Mouse (Mus musculus): ENCODE measurements at regions not wholly inside any gene's neighbourhood (a gene's known extent, or its start where the extent isn't known, plus 50 kb on each side); places are given as distances from the start of the nearest gene placed in this dataset.
A peak's percentile ranks its signal among the peaks of the same experiment; 100 is the strongest.
"Not testable (repeated sequence)": the region's sequence is repeated elsewhere in the genome, so short reads cannot be mapped to it uniquely, and the experiment has no call there.

DNA sequence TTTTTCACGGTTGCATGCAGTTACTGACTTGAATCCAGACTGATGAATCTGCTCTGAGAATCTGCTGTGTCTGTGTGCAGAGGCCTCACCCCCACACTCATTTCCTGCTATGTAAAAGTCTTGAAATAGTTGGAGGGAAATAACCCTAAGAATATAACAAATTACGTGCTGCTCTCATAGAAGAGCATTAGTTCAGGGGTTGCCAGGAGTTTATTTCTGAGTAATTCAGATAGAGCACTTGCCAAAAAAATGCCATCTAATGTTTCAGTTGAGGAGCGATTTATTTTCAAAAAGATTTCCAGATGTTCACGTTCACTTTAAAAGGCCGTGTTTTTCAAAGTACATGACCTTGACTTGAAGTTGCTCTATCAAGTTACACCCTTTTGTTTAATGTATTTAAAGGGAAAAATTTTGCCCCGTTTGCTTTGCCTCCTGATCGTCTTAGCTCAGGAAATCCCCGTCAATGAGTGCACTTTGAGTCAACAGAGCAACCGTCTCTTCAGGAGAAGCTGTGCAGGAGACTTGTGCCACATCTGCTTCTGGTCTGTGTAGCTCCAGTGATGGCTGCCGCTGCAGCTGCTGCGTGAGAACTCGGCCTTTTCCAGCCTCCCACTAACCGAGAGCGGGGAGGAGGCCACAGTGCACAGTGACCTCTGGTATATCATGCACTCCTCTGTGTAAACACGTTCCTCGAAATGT is 50.9 kb upstream of the Sec61g start:
- no peak for DNase-seq

- no peak for DNase-seq
These were observed 53.4 kb upstream of the Sec61g start for GRCm38 (mm10) chr11:16561727-16562126.

DNA sequence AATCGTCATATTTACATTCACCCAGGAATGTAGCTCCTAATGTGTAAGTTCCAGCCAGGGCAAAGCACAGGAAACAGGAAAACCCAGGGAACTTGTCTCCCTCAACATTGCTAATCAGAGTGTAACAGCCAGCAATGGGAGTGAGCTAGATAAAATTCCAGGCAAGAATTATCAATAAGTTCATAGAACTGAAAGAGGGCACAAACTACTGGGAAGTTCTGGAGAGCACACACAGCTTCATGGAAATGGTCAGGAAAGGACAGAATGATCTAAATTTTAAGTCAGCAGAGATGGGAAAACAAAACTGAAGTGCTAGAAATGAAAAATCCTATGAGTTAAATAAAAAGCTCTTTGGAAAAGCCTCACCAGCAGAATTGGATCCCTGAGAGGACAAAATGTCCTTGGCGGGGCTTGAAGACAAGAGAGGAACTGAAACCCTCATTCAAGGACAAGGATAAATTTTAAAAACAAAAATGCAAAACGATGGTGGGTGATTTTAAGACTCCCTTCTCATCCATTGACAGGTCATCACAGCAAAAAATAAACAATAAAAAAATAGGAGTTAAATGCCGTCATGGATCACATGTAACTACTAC is 80.9 kb upstream of the Sec61g start:
- no peak for DNase-seq

- no peak for DNase-seq
These were observed 82.3 kb upstream of the Sec61g start for GRCm38 (mm10) chr11:16590541-16590940.

DNA sequence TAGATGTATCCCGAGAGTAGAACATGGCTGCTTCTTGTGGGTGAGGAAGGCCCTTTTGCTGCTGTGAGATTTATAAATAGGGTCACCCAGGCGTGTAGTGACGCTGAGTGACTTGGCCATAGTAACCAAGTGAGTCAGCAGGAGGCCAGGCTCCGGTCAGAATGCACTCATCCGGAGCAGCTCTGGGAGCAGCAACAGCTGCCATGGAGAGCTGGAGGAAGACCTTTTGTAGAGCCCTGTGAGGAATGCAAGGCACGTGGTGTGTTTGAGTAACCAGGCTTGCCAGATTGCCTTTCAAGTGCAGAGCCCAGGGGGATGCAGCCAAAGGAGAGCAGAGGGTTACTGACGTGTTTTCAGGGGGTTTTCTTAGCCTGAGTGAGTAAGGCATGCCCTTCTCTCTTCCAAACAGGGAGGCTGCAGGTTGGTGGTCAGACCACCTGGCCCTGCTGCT is 83.2 kb upstream of the Sec61g start:
- peak; percentile 25 to 50 for DNase-seq

GRCm38 (mm10) chr11:16592006-16592405 is 83.7 kb upstream of the Sec61g start:
- DNase-seq = no peak

- DNase-seq = no peak
These were observed 84.5 kb upstream of the Sec61g start for GRCm38 (mm10) chr11:16592766-16593165.

DNA sequence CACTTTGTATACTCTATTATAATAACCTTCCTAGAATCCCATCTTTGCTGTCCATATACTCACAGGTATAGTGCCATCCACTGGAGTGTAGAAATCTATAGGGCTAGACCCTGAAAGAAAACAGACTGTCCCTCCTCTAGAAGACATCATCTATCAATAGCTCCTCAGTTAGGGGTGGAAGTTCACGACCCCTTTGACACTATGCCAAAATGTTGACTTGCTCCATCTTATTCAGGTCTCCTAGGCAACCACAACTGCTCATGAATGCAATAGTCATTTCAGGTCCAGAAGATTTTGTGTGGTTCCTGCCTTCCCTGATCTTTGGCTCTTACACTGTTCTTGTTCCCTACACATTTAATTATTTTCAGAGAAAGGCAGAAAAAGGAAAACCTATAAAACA is 86.5 kb upstream of the Sec61g start:
- no peak for DNase-seq

GRCm38 (mm10) chr11:16597038-16597830 is 89.0 kb upstream of the Sec61g start:
- no peak for DNase-seq

DNA sequence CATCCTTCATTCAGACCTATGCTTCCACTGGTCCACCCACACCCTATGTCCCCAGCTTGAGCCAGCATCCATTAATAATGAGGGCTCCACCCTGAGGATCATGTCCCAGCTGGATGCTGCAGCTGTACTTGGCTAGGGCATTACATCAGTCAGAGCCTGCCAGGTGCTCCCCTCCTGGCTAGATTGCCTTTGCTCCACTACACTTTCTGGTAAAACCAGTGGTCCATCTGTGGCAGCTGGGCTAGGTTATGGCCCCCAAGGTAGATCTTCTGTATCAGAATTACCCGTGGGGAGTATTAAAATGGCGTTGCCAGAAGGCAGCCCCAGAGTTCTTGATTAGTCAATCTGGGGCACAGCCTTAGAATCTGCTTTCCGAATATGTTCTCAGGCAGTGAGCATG is 94.7 kb upstream of the Sec61g start:
- DNase-seq = no peak

GRCm38 (mm10) chr11:16606435-16607214 is 98.3 kb upstream of the Sec61g start:
- no peak for DNase-seq

DNA sequence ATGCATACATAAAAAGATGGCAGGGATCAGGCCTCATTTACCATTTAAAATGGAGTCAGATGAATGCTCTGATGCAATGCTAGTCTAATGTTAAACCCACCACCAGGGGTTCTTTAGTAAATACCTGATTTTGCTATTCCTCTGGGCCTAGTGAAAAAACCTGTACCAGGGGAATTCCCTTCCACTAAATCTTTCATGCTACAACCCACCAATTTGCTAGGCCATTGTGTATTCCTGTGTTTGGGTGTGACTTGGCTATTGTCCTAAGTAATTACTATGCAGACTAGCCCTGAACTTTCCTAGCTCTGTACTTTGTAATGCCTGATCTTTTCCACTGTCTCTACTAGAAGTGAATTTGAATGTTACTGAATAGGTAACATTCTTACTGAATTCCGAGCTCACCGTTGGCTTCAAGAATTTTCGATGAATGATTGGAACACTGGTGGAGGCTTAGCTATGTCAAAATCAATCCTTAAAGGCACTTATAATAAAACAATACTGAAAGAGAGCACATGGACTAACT is 99.7 kb upstream of the Sec61g start:
- not testable (repeated sequence) for DNase-seq

- no peak for DNase-seq
These were observed 103.5 kb upstream of the Sec61g start for GRCm38 (mm10) chr11:16611741-16612140.

GRCm38 (mm10) chr11:16612524-16612923 is 104.2 kb upstream of the Sec61g start:
- no peak for DNase-seq

DNA sequence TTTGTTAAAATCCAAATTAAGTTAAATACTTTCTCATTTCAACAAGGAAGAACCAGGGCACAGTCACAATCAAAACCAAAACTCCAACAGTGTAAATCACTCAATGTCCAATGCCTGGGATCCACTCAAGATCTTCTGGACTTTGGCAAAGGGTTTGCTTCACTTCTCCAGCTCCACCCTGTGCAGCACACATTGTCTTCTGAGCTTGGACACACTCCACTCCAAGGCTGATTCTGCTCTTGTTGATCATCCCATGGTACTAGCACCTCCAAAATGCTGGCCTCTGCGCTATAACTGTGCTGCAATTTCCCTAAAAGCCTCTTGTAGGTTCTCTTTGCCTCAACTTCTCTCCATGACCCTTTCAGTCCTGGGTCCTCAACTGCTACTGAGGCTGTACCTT is 111.5 kb upstream of the Sec61g start:
- DNase-seq = no peak

DNA sequence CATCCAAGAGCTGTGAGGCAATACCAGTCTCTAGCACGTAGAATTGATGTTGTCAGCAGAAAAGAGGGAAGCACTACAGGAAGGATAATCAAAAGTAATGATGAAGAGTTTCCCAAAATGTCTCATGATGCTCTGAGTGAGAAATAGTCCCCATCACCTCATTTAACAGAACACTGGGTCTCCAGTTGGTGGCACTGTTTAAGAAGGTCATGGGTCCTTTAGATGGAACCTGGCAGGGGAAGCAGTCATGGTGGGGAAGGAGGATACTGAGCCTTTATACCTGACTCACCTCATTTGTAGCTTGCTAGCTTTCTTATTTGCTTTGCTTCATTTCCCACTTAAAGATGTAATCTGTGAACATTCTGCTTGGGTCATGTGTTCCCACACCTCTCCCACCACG is 115.4 kb upstream of the Sec61g start:
- DNase-seq = no peak

DNA sequence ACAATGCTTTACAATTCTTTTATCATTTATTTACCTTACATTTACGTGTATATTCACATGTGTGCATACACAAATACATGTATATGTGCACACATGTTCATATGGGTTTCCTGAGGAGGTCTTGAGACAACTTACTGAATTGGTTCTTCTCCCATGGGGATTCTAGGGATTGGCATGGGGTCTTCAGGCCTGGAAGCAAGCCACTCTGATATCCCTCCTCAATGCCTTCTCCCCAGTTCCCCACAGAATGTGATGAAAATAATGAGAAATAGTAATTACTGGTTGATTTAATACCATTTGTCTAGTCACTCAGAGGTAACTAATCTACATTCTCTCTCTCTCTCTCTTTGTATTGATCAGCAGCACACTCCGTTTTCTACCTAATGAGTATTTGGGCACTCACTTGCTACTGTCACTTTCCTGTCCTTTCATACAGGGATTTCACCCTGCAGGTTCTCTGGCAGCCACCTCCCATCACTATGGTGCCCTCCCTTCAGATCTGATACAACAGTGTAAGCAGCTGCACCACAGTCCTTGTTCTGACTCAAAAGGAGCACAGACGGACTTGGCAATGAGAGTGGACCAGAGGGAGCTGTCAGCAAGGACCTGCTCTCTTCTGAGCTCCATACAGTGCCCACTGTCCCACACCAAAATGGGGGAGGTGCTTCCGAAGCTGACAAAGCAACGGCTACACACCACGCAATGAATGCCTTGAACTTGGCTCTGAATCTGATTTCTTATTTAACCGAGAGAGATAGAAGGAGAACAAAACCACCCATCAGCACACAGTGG is 119.2 kb upstream of the Sec61g start:
- peak in 1 of 2 experiments; percentile 2 for DNase-seq

DNA sequence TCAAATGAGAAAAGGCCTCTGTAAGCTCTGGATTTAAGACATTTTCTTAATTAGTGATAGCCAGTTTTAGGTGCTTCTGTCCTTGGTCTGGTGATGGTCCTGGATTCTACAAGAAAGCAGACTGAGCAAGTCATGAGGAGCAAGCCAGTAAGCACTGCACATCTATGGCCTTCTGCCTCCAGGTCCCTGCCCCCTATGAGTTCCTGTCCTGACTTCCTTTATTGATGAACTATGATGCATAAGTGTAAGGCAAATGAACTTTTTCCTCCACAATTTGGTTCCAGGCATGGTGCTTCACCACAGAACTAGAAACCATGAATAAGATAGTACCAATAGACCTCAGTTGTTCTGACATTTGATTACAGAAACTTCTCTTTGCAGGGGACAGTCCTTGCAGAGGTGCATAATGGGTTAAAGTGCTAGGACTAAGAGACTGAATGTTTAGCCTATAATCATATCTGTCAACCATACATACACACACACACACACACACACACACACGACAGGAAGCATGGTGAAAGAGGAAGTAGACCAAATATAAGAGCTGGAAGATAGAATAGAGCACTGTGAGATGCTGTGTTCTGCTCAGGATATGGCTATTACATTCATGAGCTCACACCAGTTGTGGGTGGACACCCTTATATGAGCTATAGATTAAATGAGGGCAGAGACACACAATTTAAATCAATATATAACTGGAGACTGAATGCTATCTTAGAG is 121.3 kb upstream of the Sec61g start:
- DNase-seq = no peak

DNA sequence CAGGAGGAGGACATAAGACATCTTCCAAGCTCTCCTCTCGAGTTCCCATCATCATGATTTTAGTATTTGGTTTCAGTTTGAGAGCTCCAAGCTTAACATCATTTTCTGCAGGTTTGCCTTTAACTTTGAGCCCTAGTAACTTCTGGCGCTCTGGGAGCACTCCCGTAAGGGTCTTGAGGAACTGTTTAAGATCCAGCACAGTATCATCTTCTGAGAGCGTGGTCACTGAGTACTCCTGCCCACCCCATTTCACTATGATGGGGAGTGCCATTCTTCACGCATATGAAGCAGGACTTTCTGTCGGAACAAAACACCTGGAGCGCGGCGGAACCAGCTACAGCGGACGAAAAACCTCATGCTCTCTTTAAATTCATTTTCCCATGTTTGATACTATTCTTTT is 116.2 kb upstream of the Egfr start:
- not testable (repeated sequence) for DNase-seq

DNA sequence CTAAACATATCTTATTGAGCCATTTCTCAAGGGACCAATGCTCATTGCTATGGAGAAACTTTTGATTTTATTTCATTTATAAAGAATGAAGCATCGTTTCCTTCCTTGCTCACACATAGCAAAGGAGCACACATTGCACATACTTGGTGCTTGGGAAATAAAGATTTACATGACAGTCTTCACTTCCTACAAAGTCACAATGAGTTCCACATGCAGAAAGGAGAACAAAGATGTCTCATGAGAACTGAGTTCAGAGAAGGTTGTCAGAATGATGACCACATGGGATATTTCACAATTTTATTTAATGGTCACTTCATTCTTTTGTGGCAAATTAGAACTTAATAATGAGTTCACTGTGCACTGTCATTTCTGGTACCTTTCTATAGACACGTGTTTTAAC is 114.3 kb upstream of the Egfr start:
- DNase-seq = no peak

DNA sequence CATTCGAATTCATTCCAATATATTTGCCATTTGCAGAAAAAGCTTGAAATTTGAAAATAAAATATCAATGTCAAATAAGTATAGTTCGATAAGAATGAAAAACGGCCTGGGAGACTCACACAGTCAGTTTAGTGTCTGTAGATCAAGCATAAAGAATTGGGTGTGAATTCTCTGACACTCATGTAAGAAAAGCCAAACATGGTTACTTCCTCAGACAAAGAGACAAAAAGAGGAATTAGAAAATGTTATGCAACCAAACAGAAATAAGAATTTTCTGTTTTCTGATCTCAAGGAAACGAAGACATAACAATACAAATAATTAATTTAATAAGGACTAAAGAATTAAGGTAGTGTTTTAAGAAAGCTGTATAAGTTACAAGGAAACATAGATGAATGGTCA is 113.7 kb upstream of the Egfr start:
- no peak for DNase-seq
